Mouse (Mus musculus): ENCODE results near the gene Rab40c.

DNA sequence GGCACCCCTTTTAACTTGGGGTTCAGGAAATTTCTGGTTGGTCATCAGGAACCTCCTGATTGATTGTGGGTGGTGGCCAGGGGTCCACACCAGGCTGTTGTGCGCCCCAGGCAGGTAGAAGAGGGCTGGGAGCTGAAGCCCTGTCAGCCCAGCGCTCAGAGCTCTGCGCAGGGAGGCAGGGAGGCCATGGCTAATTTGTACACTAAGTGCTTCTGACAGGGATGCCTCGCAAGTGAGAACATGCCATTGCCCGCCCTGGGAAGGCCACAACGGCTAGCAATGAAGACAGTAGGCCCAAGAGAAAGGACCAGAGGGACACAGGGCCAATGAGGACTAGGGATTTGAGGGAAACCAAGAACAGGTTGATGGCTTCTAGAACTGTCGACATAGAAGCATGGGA, 37.1 kb upstream of the Rab40c start:
- TF ChIP-seq CTCF (IDR thresholded peaks at IDR 0.05; ENCODE audit: insufficient read depth, low read depth, low read length) (no peak), POLR2A (IDR thresholded peaks at IDR 0.05; ENCODE audit: insufficient read depth, low read depth, low read length) (no peak)

Measured in olfactory bulb, adult 2 months (tissue).